Mouse (Mus musculus) kidney, embryonic 15.5 days (tissue): ENCODE results near the gene Aprt. TPM values are rescaled to one million over a fixed set of nuclear protein-coding genes. Genes with fewer than 3 reads are reported as not detected.

Experiments
- microRNA-seq: library from miRNA; unstranded; fragments of <30 nt; microRNA quantifications from one replicate; pipeline ENCODE4, GENCODE M21; 2016
- polyA plus RNA-seq: library from polyadenylated mRNA; unstranded; fragments of >200 nt; fragmentation: Nextera tagmentation; extraction: Ambion mirVana; gene quantifications from 2 replicates; pipeline ENCODE4 v1.2.1, GENCODE M21; 2015

Aprt gene
- polyA plus RNA-seq, 1 experiment from 2014 or later = 353 TPM

Small RNA genes within 50 kb of the gene (microRNA-seq; reads per million reads assigned to microRNA genes)
- not detected for gene Mir6396

Other genes starting within 250 kb of the Aprt start
- not detected in 2 replicates for gene Trhr2, start 216.2 kb downstream of the Aprt start, polyA plus RNA-seq
- gene Zc3h18, start 200.3 kb downstream of the Aprt start, polyA plus RNA-seq = 53.2 and 53.9 TPM in 2 replicates
- not detected in 2 replicates for gene Il17c, start 154.9 kb downstream of the Aprt start, polyA plus RNA-seq
- 310 and 320 TPM in 2 replicates for gene Cyba, start 144.0 kb downstream of the Aprt start, polyA plus RNA-seq
- gene Mvd, start 133.5 kb downstream of the Aprt start, polyA plus RNA-seq = 32.7 and 37.5 TPM in 2 replicates
- gene Snai3, start 116.2 kb downstream of the Aprt start, polyA plus RNA-seq = 0.34 and 0.78 TPM in 2 replicates
- 37.7 and 39.8 TPM in 2 replicates for gene Rnf166, start 100.8 kb downstream of the Aprt start, polyA plus RNA-seq
- gene Ctu2, start 100.8 kb downstream of the Aprt start, polyA plus RNA-seq = 48.6 and 55.7 TPM in 2 replicates
- 13.2 and 17.8 TPM in 2 replicates for gene Piezo1, start 25.6 kb downstream of the Aprt start, polyA plus RNA-seq
- gene Cdt1, start 8.9 kb downstream of the Aprt start, polyA plus RNA-seq = 40.8 and 50.4 TPM in 2 replicates
- gene Galns, start 34.6 kb upstream of the Aprt start, polyA plus RNA-seq = 14.0 and 16.0 TPM in 2 replicates
- 51.8 and 54.8 TPM in 2 replicates for gene Trappc2l, start 34.7 kb upstream of the Aprt start, polyA plus RNA-seq
- 0.18 TPM in 1 of 2 replicates, not detected in the other for gene Pabpn1l, start 45.8 kb upstream of the Aprt start, polyA plus RNA-seq
- 3.5 and 3.6 TPM in 2 replicates for gene Cbfa2t3, start 122.2 kb upstream of the Aprt start, polyA plus RNA-seq
- gene Acsf3, start 198.6 kb upstream of the Aprt start, polyA plus RNA-seq = 18.1 and 21.0 TPM in 2 replicates